Comparison of ENCODE assay signal across 1 mouse cellular context in the genomic region with DNA sequence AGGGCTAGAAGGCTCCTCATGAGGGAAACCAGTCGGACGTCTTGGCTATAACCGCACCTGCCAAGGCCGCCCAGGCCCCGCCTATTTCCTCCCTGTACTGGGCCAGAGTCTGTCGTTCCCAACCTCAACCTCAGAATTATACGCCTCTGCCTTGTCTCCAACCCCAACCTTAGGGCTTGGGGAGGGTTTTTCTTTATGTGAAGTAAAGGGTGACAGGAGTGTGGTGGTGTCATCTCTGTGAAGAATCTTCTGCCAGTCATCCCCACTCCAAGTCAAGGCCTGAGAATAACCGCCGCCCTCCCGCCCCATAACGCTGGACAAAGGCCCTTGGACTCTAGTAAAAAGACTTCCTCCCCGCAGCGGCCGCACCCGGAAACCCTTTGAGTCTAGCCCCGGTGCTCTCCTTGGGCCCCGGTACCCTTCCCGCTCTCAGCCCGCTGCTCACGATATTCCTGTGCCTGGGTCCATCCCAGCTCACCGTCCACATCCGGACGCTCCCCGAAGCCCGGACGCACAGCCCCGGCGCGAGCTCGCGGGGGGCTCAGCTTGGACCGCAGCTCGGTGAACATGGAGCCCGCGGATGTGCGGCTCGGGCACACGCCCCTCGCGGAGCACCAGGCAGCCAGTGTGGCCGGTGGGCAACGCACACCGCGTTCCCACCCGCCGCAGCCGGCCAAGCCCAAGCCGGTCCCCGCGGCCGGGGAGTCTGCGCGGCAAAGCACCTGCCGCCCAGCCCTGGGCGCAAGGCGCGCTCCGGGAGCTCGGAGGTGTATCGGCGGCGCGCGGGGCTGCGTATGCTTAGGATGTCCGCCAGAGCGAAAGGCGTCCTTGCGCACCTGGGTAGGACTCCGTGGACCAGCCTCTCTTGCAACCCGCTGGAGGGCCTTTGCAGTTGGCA.
TF ChIP-seq lines count a peak whose summit lies in the region.

A gene (minus strand): TSS at position 759 of the 898 bp plus-strand sequence.

TF ChIP-seq in CH12.LX, 34 proteins besides CTCF, POLR2A, EP300 and RAD21 (continued from another document):
- peak; percentile 41; the same call in 1 of the 2 replicates for TF ChIP-seq NELFE (IDR thresholded peaks at IDR 0.05; ENCODE audit: low read depth, low read length)
